Mouse (Mus musculus): ENCODE results near the gene Gm13271.
"Not testable (repeated sequence)": the region's sequence is repeated elsewhere in the genome, so short reads cannot be mapped to it uniquely, and the experiment has no call there.

Gene Gm13271

DNA sequence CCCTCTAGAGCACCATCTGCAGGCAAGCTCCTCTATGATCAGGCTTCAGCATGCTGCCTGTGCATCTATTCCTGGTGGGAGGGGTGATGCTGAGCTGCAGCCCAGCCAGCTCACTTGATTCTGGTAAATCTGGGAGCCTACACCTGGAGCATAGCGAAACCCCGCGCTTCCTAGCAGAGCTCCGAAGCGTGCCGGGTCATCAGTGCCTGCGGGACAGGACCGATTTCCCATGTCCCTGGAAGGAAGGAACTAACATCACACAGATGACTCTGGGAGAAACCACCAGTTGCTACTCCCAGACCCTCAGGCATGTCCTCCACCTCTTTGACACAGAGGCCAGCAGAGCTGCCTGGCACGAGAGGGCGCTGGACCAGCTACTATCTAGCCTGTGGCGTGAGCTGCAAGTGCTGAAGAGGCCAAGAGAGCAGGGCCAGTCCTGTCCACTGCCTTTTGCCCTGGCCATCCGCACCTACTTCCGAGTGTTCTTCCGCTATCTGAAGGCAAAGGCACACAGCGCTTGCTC lies at the start of gene Gm13271:
Gm13271 (plus strand) TSS at position 51 of the 523 bp plus-strand sequence.
- DNase-seq (ENCODE audit: low read depth, low spot score) = not testable (repeated sequence)

DNA sequence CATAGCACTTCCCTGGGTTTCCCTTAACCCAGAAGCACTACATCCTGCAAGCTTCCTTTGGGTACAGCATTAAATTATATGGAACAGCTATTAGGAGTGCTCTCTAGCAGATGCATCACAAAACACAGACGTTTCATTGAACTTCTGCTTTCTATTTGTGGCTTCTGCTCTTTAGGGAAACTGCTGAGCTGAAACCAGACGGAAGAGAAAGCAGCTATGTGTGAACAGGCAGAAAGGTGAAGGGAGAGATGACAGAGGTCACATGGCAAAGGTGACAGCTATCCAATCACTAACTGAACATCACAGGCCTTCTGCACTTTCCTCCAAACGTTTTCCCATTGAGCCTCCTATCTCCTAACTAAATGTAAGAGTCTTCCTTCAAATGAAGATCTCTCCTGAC lies 48.7 kb upstream of the Gm13271 start:
- no peak for DNase-seq (ENCODE audit: low read depth, low spot score)

DNA sequence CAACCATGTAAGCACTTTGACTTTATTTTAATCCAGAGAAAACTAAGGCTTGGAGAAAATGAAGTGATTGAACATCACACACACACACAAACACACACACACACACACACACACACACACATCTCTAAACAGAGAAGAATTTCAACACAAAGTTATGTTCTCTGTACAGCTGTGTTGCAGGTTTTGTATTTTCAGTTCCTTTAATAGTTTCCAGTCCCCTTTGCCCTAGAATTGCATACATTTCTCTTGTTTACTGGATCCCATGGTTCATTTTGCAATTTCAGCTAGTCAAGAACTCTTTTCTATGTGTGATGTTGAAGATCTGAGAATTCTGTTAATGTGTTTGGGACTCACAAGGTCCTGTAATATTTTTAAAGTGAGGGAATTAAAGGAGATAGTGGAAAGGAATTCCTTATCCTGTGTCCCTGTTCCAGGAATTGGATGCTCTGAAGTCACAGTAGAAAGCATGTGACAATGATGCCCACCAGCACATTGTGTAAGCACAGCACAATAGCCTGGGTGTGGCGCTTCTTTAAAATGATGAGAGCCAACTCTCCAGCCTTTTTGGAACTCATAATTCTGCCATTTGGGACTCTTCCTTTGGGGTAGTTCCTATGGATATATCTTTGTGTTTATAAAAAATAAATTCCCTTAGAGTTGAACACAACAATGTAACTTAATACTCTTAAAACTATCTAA lies 47.4 kb upstream of the Gm13271 start:
- DNase-seq (ENCODE audit: low read depth, low spot score) = no peak

DNA sequence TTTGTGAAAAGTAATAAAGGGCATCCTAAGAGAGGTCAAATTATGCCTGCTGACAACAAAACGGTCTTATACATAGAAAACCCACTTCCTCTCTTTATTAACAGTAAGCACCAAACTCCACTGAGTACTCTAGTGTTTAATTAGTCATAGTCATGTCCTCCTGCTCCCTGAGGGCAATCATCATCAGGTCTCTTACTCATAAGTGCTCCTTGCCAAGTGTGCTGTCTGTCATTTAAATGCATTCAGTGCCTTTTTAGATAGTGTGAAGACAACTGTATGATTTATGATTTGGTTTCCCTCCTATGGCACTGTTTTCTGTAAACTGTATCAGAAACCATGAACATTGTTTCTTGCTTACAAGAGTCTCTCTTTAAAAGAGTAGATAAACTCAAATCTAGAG lies 40.4 kb upstream of the Gm13271 start:
- DNase-seq (ENCODE audit: low read depth, low spot score) = no peak

DNA sequence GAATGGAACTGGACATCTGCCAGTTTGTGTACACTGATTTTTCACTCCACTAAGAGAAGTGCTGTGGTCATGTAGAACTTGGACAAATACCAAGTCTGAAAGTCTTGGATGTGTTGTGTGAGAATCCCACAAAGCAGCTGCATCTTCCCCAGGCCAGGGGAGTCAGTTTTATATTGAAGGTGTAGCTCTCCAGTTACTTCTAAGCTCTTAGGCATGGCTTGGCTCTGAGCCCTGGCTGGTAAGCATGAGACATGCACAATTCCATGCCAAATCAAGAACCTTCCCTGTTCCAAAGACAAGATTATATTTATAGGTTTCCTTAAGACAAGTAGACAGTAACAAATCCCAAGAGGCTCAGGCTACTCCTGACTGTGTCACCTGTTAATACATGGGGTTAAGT lies 39.6 kb upstream of the Gm13271 start:
- DNase-seq (ENCODE audit: low read depth, low spot score) = no peak

DNA sequence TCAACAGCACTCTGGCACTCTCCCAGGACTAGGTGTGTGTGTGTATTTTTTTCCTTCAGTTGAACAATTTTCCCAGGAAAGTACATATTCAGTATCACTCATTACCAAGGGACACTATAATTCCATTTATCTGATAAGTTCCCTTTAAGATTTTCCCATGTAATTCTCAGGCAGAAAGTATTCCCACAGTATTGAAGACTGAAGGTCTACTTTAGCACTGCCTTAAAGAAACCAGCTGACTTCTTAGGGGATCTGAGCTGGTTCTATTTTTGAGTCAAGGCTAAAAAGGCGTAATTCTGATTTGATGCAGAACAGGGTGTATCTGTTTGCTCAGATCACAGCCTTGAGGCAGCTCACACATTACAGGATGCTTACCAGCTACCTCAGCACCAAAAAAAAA lies 36.0 kb upstream of the Gm13271 start:
- no peak for DNase-seq (ENCODE audit: low read depth, low spot score)

DNA sequence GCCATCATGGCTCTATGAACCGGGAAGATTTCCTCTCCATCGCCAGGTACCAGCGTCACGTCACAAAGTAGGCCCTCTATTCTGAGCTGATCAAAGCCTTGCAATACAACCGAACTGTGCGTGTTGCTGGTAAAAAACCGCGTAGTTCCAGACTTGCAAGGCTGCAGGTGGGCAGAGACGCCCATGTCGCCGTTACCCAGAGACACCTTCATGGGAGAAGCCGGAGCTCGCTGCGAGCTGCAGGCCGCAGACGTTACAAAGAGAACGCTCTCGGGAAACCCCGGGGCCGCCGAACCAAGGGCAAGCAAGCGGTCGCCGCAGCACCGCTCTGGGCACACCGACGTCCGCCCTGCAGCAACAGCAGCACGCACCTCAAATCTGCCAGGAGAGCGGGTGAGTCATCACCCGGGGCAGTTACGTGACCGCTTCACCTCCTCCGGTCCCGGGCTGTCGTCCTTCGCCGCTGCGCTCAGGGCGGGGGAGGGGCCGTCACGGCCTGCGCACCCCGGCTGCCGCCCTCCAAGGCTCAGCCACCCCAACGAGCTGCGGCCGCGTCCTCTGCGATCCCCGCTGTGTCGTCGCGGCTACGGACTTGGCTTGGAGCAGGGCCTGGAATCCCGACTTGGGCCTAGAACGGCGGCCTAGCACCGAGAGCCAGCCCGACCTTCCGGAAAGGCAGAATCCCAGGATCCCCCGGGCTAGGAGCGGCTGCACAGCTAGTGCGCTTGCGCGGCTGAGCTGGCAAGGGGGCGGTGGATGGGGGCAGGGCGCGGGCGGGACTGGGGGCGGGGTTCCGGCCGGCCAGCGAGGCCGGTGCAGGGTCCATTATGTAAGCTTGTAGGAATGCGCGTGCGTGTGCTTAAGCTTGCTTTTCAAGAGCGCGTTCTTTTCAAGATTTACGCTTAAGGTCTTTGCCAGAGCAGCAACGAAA lies 32.6 kb upstream of the Gm13271 start, which contains the start of the genes Gm26566 and Klhl9:
Gm26566 (plus strand) TSS at position 15 of the 931 bp plus-strand sequence.
Klhl9 (minus strand) TSS at position 675 of the 931 bp plus-strand sequence.
- DNase-seq (ENCODE audit: low read depth, low spot score) = peak; percentile 91

DNA sequence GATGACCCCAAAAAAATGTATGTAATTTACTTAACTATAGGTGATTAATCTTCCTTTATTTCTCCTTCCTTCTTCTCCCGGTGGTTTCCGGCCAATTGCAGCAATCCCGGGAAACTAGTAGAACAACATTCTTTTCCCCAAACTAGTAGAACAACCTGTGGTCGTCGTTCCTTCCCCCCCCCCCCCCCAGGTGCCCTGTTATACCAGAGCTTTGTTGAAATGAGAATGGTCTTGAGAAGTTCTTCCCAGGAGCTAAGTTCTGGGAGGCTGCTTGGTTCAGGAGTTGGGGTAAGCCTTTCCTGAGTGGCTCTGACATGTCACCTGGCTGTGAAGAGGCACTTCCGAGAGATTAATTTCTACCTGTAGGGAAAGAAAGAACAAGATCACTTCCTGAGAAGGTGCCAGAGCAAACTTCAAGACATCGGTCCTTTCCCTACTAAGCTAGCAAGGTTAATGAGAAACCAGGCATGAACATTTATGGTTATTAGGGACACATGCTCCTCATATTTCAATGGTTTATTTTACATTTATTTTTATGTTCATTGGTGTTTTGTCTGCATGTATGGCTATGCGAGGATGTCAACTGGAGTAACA lies 31.1 kb upstream of the Gm13271 start:
- no peak for DNase-seq (ENCODE audit: low read depth, low spot score)

DNA sequence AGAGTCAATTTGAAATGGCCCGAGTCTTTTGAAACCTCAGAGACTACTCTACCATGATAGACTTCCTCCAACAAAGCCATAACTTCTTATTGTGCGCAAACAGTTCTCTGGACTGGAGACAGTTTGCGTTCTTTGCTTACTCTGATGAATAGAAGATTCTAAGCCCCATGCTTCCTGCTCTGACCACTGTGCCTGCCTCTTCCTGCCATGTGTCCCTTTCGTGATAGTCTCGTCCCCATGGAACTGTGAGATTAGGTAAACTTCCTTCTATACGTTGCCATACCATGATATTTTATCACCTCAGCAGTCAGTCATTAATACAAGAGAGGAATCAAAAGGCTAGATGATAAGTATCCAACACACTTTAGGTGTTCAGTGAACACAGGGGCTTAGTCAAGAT lies 27.9 kb upstream of the Gm13271 start:
- DNase-seq (ENCODE audit: low read depth, low spot score) = no peak

DNA sequence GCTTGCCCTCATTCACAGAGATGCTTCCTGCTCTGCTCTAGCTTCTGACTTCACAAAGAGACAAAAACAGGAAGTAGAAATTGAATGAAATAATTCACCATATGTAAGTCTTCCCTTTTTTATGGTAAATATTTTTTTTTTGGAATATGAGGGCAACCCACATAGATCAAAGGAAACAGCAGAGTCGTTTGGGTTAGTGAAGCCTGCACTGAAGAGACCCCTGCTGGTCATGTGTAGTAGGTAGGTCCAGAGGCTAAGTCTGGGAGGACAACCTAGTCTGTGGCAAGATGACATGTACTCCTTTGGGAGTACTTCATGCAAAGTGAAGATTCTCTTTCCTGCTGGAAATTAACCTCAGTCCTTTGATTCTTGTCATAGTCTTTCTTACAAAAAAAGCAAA lies 27.3 kb upstream of the Gm13271 start:
- no peak for DNase-seq (ENCODE audit: low read depth, low spot score)

DNA sequence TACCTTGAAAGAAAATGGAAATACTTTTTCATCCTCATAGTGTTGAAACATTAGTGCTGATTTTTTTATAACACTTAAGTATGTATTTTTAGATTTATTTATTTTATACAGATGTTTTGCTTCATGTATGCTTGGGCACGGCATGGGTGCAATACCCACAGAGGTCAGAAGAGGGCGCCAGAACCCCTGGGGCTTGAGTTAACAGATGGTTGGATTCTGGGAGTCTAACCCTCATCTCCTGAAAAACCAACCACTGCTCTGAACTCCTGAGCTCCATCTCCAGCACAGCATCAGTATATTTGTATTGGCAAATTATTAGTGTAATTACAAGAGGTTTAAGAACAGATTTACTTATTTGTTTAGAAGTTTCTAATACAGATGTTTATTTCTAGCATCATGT lies 16.2 kb upstream of the Gm13271 start:
- DNase-seq (ENCODE audit: low read depth, low spot score) = peak; percentile 39

DNA sequence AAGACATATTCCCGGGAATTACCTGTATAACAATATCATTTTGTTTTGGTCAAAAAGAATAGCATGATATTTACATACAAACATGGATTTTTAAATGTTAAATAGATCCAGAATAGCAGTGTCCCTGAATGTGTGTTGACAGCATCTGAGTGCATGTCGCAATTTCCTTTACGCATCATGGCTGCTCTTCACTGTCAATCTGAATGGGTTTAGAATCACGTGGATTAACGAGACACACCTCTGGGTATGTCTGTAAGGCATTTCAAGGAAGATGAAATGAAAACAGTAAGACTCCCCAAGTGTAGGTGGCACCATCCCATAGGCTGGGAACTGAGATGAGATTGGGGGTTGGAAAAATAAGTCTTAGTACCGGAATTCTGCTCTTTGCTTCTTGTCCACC lies 15.6 kb upstream of the Gm13271 start:
- no peak for DNase-seq (ENCODE audit: low read depth, low spot score)

DNA sequence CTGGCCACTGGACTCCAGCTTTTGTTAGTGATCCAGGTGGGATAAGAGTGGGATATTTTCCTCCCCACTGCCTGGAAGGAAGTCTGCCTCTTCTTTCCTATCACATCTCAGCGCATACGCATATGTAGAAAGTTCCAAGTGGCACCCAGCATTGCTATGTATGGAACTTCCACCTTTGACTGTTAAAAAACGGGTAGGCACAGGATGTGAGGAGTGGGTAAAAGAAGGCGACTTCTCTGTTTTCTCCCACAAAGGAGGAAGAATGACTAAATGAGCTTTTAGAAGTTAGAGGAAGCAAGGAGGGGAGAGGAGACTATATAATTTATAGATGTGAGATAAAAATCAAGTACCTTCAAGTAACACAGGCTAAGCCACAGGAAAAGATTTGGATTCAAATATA lies 13.2 kb upstream of the Gm13271 start:
- no peak for DNase-seq (ENCODE audit: low read depth, low spot score)

DNA sequence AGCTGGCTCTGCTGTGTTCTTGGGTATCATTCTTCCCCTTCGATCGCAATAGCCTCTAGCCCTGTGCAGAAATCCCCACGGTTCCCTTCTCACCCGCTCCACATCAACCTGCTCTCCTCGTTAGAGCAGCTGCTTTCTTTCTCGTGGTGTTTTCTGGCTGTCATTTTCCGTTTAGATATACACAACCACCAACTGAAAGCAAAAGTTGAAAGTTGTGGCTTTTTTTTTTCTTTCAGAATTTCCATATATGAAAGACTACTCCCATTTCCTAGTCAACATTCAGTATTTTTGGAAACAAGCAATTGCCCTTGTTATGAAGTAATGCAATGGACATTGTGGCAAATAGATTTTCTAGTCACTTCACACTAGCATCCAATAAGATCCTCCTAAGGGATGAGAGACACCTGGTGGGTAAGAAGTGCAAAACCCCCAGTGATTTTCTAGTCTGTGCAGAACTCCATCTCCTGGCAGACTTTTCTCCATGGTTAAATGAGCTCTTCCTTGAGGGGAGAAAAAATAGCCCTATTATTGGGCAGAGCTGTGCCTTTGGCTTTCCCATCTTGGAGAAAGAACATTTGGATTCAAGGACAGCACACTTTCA lies 11.8 kb upstream of the Gm13271 start:
- DNase-seq (ENCODE audit: low read depth, low spot score) = no peak

DNA sequence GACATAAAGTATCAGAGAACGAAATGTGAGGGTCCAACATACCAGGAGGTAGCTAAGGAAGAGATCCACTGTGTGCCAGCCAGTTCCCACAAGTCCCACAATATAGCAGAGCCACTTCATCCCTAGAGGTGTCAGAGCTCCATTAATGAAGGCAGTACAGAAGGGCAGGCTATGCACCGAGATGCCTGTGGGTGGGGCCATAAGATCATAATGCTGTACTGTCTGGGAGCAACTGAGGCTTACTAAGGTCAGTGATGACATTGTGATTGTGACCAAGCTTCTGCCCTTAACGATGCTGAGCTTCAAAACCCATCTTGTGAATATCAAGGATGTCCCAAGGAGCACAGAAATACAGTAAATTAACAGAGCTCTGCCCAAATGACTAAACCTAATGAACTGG lies 10.5 kb upstream of the Gm13271 start:
- no peak for DNase-seq (ENCODE audit: low read depth, low spot score)

DNA sequence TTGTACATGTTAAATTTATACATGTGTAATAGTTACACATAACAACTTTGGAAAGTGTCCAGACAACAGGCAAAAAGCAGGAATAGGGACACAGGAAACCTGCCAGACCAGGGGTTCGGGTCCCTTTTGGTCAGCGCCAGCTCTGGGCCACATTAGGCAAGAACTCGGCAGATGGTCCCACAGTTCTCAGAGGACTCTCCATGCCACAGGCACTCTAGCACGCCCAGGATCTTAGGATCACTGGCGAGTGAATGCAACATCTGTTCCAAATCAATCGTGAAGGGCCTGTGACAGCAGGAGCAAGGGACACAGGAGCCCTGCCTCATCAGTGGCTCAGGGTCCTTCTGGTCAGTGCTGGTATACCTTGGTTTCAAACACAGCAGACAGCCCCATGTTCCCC lies 4.7 kb upstream of the Gm13271 start:
- no peak for DNase-seq (ENCODE audit: low read depth, low spot score)

DNA sequence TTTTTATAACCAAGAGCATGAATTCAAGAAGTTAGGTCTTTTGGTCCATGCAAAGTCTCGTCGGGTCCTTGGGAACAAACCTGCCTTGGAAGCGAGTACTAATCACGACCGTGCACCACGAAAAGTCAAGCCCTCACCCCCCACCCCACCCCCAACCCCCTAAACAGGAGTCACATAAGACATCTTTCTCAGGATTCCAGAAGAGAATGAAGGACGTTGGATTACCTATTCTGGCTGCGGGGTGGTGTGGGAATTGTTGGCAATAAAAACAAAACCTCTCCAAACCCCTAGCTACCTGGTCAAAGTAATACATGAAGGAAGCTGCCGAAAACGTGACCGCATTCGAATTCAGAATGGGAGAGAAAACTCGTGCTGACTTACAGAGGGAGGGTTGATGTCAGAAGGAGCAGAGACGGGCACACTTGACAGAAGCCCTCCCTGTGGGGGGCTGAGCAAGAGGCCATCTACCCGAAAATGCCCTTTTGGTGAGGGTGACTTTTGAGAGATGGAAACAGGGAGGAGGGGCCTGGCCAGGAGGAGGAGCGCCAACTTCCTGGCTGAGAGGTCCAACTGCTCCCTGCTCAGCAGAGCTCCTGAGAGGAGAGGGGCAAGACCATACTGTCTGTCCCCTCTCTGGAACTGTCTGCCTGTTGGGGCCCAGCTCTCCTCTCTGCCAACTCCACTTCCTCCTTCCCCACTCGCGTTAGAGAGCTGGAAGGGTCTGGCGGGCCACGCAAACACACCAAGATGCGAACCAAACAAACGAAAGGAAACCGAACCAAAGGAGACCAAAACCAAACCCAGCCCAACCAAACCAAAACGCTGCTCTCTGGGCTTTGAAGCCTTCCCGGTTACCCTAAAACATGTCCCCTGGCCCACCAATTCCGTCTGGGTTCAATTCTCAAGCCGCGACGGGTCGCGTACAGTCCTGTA lies 2.2 kb downstream of the Gm13271 start:
- DNase-seq (ENCODE audit: low read depth, low spot score) = not testable (repeated sequence)

DNA sequence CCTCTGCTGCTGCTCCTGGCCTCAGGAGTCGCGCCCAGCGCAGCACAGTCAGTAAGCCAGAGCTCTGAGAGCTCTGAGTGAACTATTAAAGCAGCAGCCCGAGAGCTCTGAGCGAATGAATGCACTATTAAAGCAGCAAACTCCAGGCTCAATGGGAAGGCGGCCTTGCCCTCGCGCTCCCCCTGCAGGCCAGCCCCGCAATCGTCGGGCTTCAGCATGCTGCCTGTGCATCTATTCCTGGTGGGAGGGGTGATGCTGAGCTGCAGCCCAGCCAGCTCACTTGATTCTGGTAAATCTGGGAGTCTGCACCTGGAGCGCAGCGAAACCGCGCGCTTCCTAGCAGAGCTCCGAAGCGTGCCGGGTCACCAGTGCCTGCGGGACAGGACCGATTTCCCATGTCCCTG lies 3.0 kb downstream of the Gm13271 start:
- DNase-seq (ENCODE audit: low read depth, low spot score) = peak; percentile 80

DNA sequence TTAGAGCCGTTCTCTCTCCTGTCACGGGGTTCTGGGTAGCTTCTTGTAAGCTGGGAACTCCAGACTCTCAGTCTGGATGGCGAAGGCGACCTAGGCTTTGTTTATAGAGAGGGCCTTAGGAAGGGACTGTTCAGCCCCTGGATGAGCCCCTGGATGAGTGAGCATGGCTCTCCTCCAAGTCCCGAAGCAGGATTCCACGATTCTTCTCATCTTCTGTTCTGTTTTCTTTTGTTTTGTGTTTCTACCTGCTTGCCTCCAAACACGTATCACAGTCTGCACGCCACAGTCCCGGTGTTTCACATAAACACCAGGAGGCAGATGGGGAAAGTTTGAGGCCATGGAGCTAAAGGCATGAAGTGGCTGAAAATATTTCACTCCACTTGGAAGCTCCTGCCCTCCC lies 4.1 kb downstream of the Gm13271 start:
- DNase-seq (ENCODE audit: low read depth, low spot score) = not testable (repeated sequence)

DNA sequence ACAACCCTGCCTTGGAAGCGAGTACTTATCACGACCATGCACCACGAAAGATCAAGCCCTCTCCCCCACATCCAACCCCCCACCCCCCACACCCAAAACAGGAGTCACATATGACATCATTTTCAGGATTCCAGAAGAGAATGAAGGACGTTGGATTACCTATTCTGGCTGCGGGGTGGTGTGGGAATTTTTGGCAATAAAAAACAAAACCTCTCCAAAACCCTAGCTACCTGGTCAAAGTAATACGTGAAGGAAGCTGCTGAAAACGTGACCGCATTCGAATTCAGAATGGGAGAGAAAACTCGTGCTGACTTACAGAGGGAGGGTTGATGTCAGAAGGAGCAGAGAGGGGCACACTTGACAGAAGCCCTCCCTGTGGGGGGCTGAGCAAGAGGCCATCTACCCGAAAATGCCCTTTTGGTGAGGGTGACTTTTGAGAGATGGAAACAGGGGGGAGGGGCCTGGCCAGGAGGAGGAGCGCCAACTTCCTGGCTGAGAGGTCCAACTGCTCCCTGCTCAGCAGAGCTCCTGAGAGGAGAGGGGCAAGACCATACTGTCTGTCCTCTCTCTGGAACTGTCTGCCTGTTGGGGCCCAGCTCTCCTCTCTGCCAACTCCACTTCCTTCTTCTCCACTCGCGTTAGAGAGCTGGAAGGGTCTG lies 5.1 kb downstream of the Gm13271 start, which contains the start of gene Gm13283:
Gm13283 (plus strand) TSS at position 510 of the 659 bp plus-strand sequence.
- not testable (repeated sequence) for DNase-seq (ENCODE audit: low read depth, low spot score)
